Mouse (Mus musculus) G1E-ER4 (cell line): ENCODE measurements around the gene Cxcr1. TPM values are rescaled to one million over a fixed set of nuclear protein-coding genes. Genes with fewer than 3 reads are reported as not detected.

Experiments used
- GATA1 ChIP-seq: IDR thresholded peaks from one replicate; pipeline ENCODE4 v1.8.0; 2012; ENCODE audit warnings: low read length, inconsistent platforms
- polyA plus RNA-seq: library from polyadenylated mRNA; stranded (reverse); fragments of >175 nt; gene quantifications from 2 replicates; pipeline ENCODE4 v1.2.3, GENCODE M21; 2012

Gene Cxcr1
- polyA plus RNA-seq, 1 experiment: not detected

GRCm38 (mm10) chr1:74160036-74160435, 34.4 kb downstream of the Cxcr1 start:
- TF ChIP-seq GATA1: no peak

DNA sequence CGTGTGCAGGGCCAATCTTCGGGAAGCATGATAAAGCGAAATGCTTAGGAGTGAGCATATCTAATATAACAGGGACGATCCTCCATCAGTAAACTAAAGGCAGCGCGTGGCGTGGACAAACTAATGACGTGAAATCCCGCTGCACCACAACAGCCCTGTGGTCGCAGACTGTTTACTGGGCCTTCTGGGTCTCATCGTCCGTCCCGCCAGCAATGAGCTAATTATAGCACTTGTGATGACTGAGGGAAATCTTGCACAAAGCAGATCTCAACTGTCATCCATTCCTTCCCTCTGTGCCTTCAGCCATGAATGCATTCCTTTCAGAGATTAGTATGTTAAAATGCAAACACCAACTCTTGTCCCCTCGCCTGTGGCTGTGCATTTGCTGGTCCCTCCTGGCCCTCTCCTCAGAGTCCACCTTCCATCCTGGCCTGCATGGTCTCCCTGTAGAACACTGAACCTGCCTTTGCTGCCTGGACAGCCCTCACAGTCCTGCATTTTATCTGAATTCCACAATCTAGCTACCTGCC, 38.0 kb downstream of the Cxcr1 start:
- no peak for TF ChIP-seq GATA1

GRCm38 (mm10) chr1:74155435-74156012, 38.9 kb downstream of the Cxcr1 start:
- no peak for TF ChIP-seq GATA1

DNA sequence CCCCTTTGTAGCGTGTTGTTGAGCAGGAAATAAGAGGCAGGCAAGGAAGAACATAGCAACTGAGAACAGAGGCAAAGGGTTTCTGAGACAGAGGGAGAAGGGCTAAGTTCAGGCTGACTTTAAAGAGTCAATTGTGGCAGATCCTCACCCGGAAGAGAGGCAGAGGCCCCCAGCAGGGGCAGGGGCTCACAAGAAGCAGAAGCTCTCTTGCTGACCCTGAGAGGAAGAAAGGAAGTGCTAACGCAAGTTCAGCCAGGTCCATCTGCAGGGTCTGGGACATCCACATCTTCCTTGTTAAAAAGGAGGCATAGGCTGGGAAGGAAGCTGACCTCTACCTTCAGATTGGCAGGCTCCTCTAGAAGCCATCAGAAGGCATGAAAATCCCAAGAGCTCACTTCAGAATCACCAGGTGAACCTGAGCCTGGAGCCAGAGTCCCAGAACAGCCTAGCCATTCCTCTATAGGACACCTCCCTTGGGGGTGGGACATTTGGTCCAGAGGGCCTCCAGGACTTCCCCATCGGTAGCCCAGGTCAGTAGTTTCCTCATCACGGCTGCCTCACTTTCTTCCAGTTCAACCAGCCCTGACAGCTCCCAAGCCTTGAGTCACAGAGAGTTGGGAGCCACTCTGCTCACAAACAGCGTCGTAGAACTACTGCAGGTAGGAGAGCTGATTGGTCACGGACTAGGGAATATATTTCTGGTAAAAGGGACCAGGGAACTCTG, 40.8 kb downstream of the Cxcr1 start, which contains the start of gene Cxcr2:
Cxcr2 (plus strand) TSS at position 529 of the 724 bp plus-strand sequence.
- no peak for TF ChIP-seq GATA1

- no peak for TF ChIP-seq GATA1
These were observed 43.3 kb downstream of the Cxcr1 start for GRCm38 (mm10) chr1:74151091-74151490.

- no peak for TF ChIP-seq GATA1
These were observed 44.3 kb downstream of the Cxcr1 start for GRCm38 (mm10) chr1:74150101-74150500.

DNA sequence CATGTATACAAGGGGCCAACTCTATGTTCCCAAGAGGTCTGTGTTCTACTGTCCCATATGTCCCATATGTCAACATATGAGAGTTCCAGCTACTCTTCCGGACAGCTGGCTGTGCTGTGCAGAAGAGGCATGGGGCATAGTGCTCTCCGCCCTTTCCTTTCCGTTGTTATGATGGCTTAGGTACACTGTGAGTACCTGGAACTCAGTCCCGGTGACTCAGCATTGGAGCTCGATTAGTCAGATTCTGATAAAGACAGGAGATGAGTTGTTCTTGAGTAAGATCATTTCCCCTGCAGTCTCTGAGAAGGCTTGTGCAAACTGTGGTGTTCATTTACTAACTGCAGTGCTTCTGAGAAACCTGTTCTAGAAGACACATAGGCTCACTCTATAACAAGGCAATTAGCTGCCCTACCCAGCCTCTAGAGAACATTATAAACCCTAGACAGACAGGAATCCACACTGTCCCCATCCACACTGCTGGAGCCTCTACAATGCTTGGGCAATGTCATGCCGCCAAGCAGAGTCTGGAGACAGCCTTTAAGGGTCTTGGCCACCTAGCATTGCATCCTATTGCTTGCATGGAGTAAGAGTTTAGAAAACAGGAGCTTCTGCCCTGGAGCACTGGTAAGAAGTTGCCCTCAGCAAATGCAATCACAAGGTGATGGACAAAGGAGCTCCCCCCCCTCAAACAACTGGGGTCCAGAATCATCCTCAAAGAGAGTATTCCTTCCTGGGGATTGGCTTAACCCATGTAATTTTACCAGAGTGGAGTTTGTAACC, 45.1 kb downstream of the Cxcr1 start:
- TF ChIP-seq GATA1: no peak

Other genes with a start within 250 kb of the Cxcr1 start
- 0.75 and 0.85 TPM in 2 replicates for gene Tns1, start 70.2 kb downstream of the Cxcr1 start, polyA plus RNA-seq
- gene Rufy4, start 69.1 kb downstream of the Cxcr1 start, polyA plus RNA-seq: not detected in 2 replicates
- 0.02 TPM in 1 of 2 replicates, not detected in the other for gene Cxcr2, start 40.6 kb downstream of the Cxcr1 start, polyA plus RNA-seq
- 655 and 745 TPM in 2 replicates for gene Arpc2, start 41.5 kb upstream of the Cxcr1 start, polyA plus RNA-seq
- gene Gpbar1, start 83.9 kb upstream of the Cxcr1 start, polyA plus RNA-seq: not detected in 2 replicates
- gene Aamp, start 90.1 kb upstream of the Cxcr1 start, polyA plus RNA-seq: 311 and 386 TPM in 2 replicates
- 165 and 228 TPM in 2 replicates for gene Pnkd, start 90.3 kb upstream of the Cxcr1 start, polyA plus RNA-seq
- gene Tmbim1, start 111.0 kb upstream of the Cxcr1 start, polyA plus RNA-seq: 180 and 214 TPM in 2 replicates
- not detected in 2 replicates for gene Catip, start 167.5 kb upstream of the Cxcr1 start, polyA plus RNA-seq
- gene Slc11a1, start 180.6 kb upstream of the Cxcr1 start, polyA plus RNA-seq: not detected in 2 replicates
- gene Ctdsp1, start 196.9 kb upstream of the Cxcr1 start, polyA plus RNA-seq: 342 and 395 TPM in 2 replicates
- gene Vil1, start 214.7 kb upstream of the Cxcr1 start, polyA plus RNA-seq: 0.11 and 0.22 TPM in 2 replicates